Mouse (Mus musculus) liver, adult 2 months (tissue): ENCODE measurements around the gene Cacng2. TPM values are rescaled to one million over a fixed set of nuclear protein-coding genes. Genes with fewer than 3 reads are reported as not detected.

Experiments used
- DNase-seq: peaks from one replicate; pipeline ENCODE4 v3.0.0-alpha.2; 2011; ENCODE audit warnings: low read depth, low spot score; ENCODE audit errors: extremely low read depth
- H3K27ac ChIP-seq: fragments of 200-500 bp; replicated peaks from 2 replicates; pipeline ENCODE4 v1.5.1; 2012; ENCODE audit warnings: low read depth, mild to moderate bottlenecking, control low read depth, inconsistent platforms, low read length; ENCODE audit not compliant: insufficient read depth
- H3K27me3 ChIP-seq: fragments of 200-500 bp; 2 replicates; pipeline ENCODE4 v1.6.1; 2012; ENCODE audit warnings: mild to moderate bottlenecking, moderate library complexity, low read length, inconsistent platforms; ENCODE audit not compliant: control insufficient read depth, insufficient read depth
- H3K36me3 ChIP-seq: fragments of 200-500 bp; 2 replicates; pipeline ENCODE4 v1.6.1; 2012; ENCODE audit warnings: low read length, inconsistent platforms; ENCODE audit not compliant: control insufficient read depth, insufficient read depth
- H3K4me1 ChIP-seq: fragments of 200-500 bp; 2 replicates; pipeline ENCODE4 v1.6.1; 2011; ENCODE audit warnings: low read length; ENCODE audit not compliant: control insufficient read depth, insufficient read depth
- H3K4me3 ChIP-seq: fragments of 200-500 bp; 2 replicates; pipeline ENCODE4 v1.5.1; 2011; ENCODE audit warnings: low read depth, mild to moderate bottlenecking, control low read depth, low read length, moderate library complexity; ENCODE audit not compliant: insufficient read depth
- H3K79me2 ChIP-seq: fragments of 200-500 bp; 2 replicates; pipeline ENCODE4 v1.6.1; 2012; ENCODE audit warnings: inconsistent platforms, mild to moderate bottlenecking, low read length, moderate library complexity; ENCODE audit not compliant: control insufficient read depth, insufficient read depth
- H3K9ac ChIP-seq: fragments of 200-500 bp; 2 replicates; pipeline ENCODE4 v1.6.1; 2012; ENCODE audit warnings: low read depth, mild to moderate bottlenecking, control low read depth, inconsistent platforms, low read length
- CTCF ChIP-seq: fragments of 200-500 bp; IDR thresholded peaks from 2 replicates; pipeline ENCODE4 v1.5.1; 2011; ENCODE audit warnings: low read depth, low read length, control low read depth
- POLR2A ChIP-seq: fragments of 200-500 bp; IDR thresholded peaks from 2 replicates; pipeline ENCODE4 v1.6.1; 2011; ENCODE audit warnings: low read length, control low read depth; ENCODE audit not compliant: insufficient read depth; ENCODE audit errors: extremely low read depth
- WGBS: fragments of 180-500 bp; shearing (Covaris S2); methylation state at CpG from one replicate; pipeline ENCODE4 v1.1.7; 2018; 5-methylcytosine and 5-hydroxymethylcytosine counted together
- polyA plus RNA-seq: library from polyadenylated mRNA; depleted of rRNA; stranded (reverse); fragments of >200 nt; gene quantifications from 2 replicates; pipeline ENCODE4 v1.2.3, GENCODE M21; 2012
- total RNA-seq: library from RNA; depleted of rRNA; stranded (reverse); fragments of >200 nt; gene quantifications from 2 replicates; pipeline ENCODE4 v1.2.3, GENCODE M21; 2014

The Cacng2 gene
- total and polyA plus RNA-seq, 2 experiments: not detected

DNA sequence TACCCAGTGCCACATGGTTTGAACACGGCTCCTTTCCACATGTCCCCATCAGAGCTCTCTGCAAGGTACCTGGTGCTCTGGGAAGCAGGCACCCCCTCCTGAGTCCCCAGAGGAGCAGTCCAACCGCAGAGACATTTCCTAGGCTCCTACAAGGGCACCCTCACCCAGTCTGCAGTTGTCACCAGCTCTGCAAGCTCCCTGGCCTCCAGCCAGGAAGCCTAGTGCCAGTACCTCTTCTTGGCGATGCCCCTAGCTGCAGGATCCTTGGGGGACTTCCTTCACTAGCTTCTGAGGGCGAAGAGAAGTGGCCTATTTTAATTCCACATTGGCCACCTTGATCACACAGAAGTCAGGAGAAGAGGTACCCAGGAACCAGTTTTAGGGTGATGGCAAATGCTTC is 38.0 kb upstream of the Cacng2 start:
- 59% methylated on average over 4 of the region's 4 CpGs for WGBS
- no peak overlapping the region for H3K27ac ChIP-seq
- H3K9ac ChIP-seq: no peak overlapping the region
- H3K4me3 ChIP-seq: no peak overlapping the region
- DNase-seq: no peak
- no peaks in the 10 kb centered on the region for H3K27me3 ChIP-seq
- H3K36me3 ChIP-seq: no peaks in the 10 kb centered on the region
- TF ChIP-seq CTCF (no peak), POLR2A (no peak)
- no peaks in the 10 kb centered on the region for H3K79me2 ChIP-seq
- H3K4me1 ChIP-seq: no peaks in the 10 kb centered on the region

DNA sequence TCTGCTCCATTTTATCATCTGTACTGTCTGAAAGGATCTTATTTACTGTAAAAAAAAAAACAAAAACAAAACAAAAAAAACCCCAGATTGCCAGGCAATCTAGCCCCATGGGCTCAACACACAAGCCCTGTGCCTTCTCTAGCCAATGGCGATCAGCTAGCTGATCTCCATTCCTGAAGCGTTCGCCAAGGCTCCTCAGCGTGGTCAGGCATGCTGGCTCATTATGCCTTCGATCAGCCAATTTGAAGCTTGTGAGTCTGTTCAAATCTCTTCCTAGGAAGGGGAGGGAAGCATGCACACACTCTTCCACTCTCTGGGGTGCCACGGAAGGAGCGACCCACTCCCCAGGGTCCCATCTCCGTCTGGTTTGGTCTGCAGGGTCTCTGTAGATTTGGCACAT is 37.5 kb upstream of the Cacng2 start:
- Histone ChIP-seq H3K27me3 (no peaks in the 10 kb centered on the region), H3K4me1 (no peaks in the 10 kb centered on the region), H3K4me3 (no peak overlapping the region), H3K36me3 (no peaks in the 10 kb centered on the region), H3K27ac (no peak overlapping the region), H3K79me2 (no peaks in the 10 kb centered on the region), H3K9ac (no peak overlapping the region)
- TF ChIP-seq CTCF (no peak), POLR2A (no peak)
- no peak for DNase-seq
- WGBS: 82% methylated on average over 8 of the region's 8 CpGs

DNA sequence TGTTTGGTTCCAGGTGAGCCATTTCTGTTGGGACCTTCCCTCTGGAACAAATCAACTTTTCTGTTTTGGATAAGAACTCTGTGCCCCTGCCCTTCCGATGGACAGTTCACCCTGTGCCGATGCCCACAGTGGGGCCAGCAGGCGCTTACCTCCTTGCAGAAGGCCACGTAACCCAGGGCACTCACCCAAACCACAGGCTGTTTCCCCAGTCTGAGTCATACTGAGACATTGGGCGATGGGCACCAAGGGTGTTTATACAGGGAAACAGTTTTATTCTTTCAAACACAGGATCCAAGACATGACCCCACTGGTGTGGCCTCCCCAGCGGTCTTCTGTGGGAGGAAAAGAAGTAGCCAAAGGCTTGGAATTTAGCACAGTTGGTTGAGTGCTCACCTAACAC is 35.6 kb upstream of the Cacng2 start:
- Histone ChIP-seq H3K79me2 (no peaks in the 10 kb centered on the region), H3K9ac (no peak overlapping the region), H3K27ac (no peak overlapping the region), H3K4me1 (no peaks in the 10 kb centered on the region), H3K4me3 (no peak overlapping the region), H3K36me3 (no peaks in the 10 kb centered on the region), H3K27me3 (no peaks in the 10 kb centered on the region)
- no peak for TF ChIP-seq CTCF
- WGBS: 72% methylated on average over 6 of the region's 6 CpGs
- DNase-seq: no peak

DNA sequence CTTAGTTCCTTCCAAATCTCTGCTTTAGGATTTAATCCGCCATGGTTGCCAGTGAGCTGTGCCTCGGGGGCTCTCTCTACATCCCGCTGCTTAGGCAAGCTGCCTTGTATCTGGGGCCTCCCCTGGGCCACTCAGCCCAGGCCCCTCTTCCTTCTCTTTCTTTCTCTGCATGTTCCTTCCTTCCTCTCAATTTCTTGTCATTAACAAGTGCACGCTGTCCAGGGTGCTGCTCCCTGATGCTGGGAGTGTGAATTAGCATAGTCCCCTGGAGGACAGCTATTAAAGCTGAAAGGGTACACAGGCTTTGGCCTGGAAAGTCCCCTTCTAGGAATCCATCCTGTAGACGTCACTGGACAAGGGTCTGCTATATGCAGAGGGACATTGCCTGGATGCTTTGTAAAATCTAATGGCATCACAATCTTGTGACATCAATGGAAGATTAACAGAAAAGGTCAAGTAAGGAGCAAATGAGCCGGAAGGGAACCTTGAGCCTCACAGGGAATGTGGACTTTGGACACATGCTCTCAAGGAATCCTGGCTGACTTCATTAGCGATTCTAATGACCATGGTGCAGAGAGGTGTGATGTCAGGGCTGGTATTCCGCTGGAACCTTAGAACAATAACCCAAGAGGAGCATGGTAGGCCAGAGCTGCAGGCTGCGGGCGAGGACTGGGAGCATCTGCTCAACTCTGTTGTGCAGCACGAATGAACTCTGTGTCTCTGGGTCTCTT is 33.4 kb upstream of the Cacng2 start:
- no peak for DNase-seq
- H3K4me3 ChIP-seq: no peak overlapping the region
- no peaks in the 10 kb centered on the region for H3K79me2 ChIP-seq
- H3K27ac ChIP-seq: no peak overlapping the region
- no peak overlapping the region for H3K9ac ChIP-seq
- H3K36me3 ChIP-seq: no peaks in the 10 kb centered on the region
- TF ChIP-seq POLR2A (no peak), CTCF (no peak)
- H3K27me3 ChIP-seq: no peaks in the 10 kb centered on the region
- 60% methylated on average over 11 of the region's 11 CpGs for WGBS
- H3K4me1 ChIP-seq: no peaks in the 10 kb centered on the region

DNA sequence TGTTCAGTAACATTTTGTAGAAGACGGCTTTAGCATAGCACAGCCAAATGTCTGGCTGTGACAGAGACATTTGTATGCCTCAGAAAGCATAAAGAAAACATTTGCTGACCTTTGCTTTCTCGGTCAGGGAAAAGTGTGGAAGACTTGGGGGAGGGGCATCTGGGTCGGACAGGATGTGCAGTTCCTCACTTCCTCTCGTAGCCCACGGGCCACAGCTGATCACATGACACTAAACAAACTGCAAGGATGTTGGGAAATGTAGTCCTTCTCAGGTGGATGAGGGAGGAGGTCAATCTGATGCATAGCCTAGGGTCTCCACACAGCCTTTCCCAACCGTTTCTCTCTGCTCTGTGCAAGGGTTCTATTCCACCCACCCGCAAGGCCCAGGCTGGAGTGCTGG is 28.7 kb upstream of the Cacng2 start:
- WGBS: 67% methylated on average over 7 of the region's 7 CpGs
- no peak overlapping the region for H3K9ac ChIP-seq

DNA sequence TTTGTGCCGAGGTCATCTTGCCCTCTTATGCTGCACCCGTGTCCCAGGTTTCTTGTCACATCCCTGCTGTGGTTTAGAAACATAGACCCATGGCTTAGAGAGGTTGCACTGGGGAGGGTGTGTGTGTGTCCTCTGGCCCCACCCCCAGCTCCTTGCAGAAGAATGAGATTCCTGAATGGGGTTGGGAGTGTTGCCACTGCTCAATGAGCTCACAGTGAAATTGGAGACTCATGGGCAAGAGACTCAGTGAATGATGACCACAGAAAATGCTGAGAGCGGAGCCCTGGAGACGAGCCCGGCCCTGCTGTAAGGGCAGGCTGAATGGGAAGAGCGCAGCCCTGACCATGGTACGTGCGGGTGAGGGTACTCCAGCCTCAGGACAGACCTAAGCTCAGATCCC is 20.4 kb upstream of the Cacng2 start:
- no peak for DNase-seq
- no peak overlapping the region for H3K9ac ChIP-seq
- H3K27me3 ChIP-seq: no peaks in the 10 kb centered on the region; the same call in 1 of the 2 replicates
- H3K27ac ChIP-seq: no peak overlapping the region
- H3K4me3 ChIP-seq: no peak overlapping the region
- H3K4me1 ChIP-seq: no peaks in the 10 kb centered on the region
- no peaks in the 10 kb centered on the region for H3K79me2 ChIP-seq
- no peak for TF ChIP-seq POLR2A
- no peak for TF ChIP-seq CTCF
- WGBS: 81% methylated on average over 8 of the region's 8 CpGs
- H3K36me3 ChIP-seq: no peaks in the 10 kb centered on the region

More for the DNA sequence above, 28.7 kb upstream of the Cacng2 start:
- no peaks in the 10 kb centered on the region for H3K27me3 ChIP-seq
- H3K79me2 ChIP-seq: no peaks in the 10 kb centered on the region
- H3K27ac ChIP-seq: no peak overlapping the region
- DNase-seq: no peak
- H3K4me1 ChIP-seq: no peaks in the 10 kb centered on the region
- no peak overlapping the region for H3K4me3 ChIP-seq
- TF ChIP-seq POLR2A (no peak), CTCF (no peak)
- H3K36me3 ChIP-seq: no peaks in the 10 kb centered on the region
